Mouse (Mus musculus) CD4-positive naive resting alpha-beta T cell, adult 76 days (primary cell): ENCODE measurements around the gene Stim1. TPM values are rescaled to one million over a fixed set of nuclear protein-coding genes. Genes with fewer than 3 reads are reported as not detected.

Experiments used
- total RNA-seq: library from RNA; stranded (reverse); gene quantifications from one replicate; pipeline ENCODE4 v1.2.4, GENCODE M21; 2023

The Stim1 gene
- 161 TPM for total RNA-seq

GRCm38 (mm10) chr7:102267601-102268394 is at the start of gene Stim1:
TSS of gene Stim1 (plus strand) at chr7:102267806.

GRCm38 (mm10) chr7:102255954-102256353 is 11.7 kb upstream of the Stim1 start, which contains the start of gene Rhog:
TSS of gene Rhog (minus strand) at chr7:102256054.

GRCm38 (mm10) chr7:102441657-102442391 is 174.2 kb downstream of the Stim1 start, which contains the start of gene Rrm1:
TSS of gene Rrm1 (plus strand) at chr7:102441695.

GRCm38 (mm10) chr7:102481579-102481978 is 214.0 kb downstream of the Stim1 start, which contains the start of gene Olfr543:
TSS of gene Olfr543 (minus strand) at chr7:102481679.

Other genes with a start within 250 kb of the Stim1 start
- gene Il18bp, start 249.1 kb upstream of the Stim1 start, total RNA-seq, result 10.1 TPM
- gene Rnf121, start 202.3 kb upstream of the Stim1 start, total RNA-seq, result 28.5 TPM
- 40.2 TPM for gene Xndc1, start 202.3 kb upstream of the Stim1 start, total RNA-seq
- 1.6 TPM for gene Xntrpc, start 202.1 kb upstream of the Stim1 start, total RNA-seq
- gene Trpc2, start 184.7 kb upstream of the Stim1 start, total RNA-seq, result 5.0 TPM
- gene Art1, start 166.1 kb upstream of the Stim1 start, total RNA-seq, result not detected
- 1.3 TPM for gene Art5, start 158.3 kb upstream of the Stim1 start, total RNA-seq
- not detected for gene Chrna10, start 151.0 kb upstream of the Stim1 start, total RNA-seq
- gene Nup98, start 57.6 kb upstream of the Stim1 start, total RNA-seq, result 133 TPM
- gene Pgap2, start 57.6 kb upstream of the Stim1 start, total RNA-seq, result 37.7 TPM
- 161 TPM for gene Rhog, start 11.8 kb upstream of the Stim1 start, total RNA-seq
- 40.0 TPM for gene Rrm1, start 173.9 kb downstream of the Stim1 start, total RNA-seq
- not detected for gene Olfr543, start 213.9 kb downstream of the Stim1 start, total RNA-seq
- not detected for gene Olfr544, start 220.5 kb downstream of the Stim1 start, total RNA-seq
- gene Olfr545, start 231.8 kb downstream of the Stim1 start, total RNA-seq, result not detected